Mouse (Mus musculus) heart, embryonic 11.5 days (tissue): ENCODE data around the gene Olfr814. TPM values are rescaled to one million over a fixed set of nuclear protein-coding genes. Genes with fewer than 3 reads are reported as not detected.
"Not testable (repeated sequence)": the region's sequence is repeated elsewhere in the genome, so short reads cannot be mapped to it uniquely, and the experiment has no call there.

Experiments used
- ATAC-seq: fragments of 200-750 bp; cut with Nextera tagmentation; replicated peaks from 2 replicates; pipeline ENCODE4 v1.8.0; 2017; ENCODE audit warnings: moderate library complexity; ENCODE audit not compliant: insufficient number of reproducible peaks, low FRiP score, low TSS enrichment
- H3K27ac ChIP-seq: fragments of 300-500 bp; sonication (generic); 2 replicates; pipeline ENCODE4 v1.5.1; 2014; ENCODE audit warnings: mild to moderate bottlenecking, low read depth, low read length
- H3K27me3 ChIP-seq: fragments of 300-500 bp; sonication (generic); 2 replicates; pipeline ENCODE4 v1.6.1; 2014; ENCODE audit warnings: mild to moderate bottlenecking, low read length, mixed read lengths; ENCODE audit not compliant: control insufficient read depth, insufficient read depth
- H3K36me3 ChIP-seq: fragments of 300-500 bp; sonication (generic); 2 replicates; pipeline ENCODE4 v1.6.1; 2014; ENCODE audit warnings: mild to moderate bottlenecking, low read length, moderate library complexity, mixed read lengths; ENCODE audit not compliant: control insufficient read depth, insufficient read depth
- H3K4me1 ChIP-seq: fragments of 300-500 bp; sonication (generic); 2 replicates; pipeline ENCODE4 v1.6.1; 2014; ENCODE audit warnings: low read length; ENCODE audit not compliant: control insufficient read depth, insufficient read depth
- H3K4me2 ChIP-seq: fragments of 300-500 bp; sonication (generic); 2 replicates; pipeline ENCODE4 v1.6.1; 2014; ENCODE audit warnings: mild to moderate bottlenecking, moderate library complexity
- H3K4me3 ChIP-seq: fragments of 300-500 bp; sonication (generic); 2 replicates; pipeline ENCODE4 v1.5.1; 2014; ENCODE audit warnings: low read depth, low read length
- H3K9ac ChIP-seq: fragments of 300-500 bp; sonication (generic); 2 replicates; pipeline ENCODE4 v1.6.1; 2014; ENCODE audit warnings: mild to moderate bottlenecking, low read depth, low read length, moderate library complexity
- H3K9me3 ChIP-seq: fragments of 300-500 bp; sonication (generic); replicated peaks from 2 replicates; pipeline ENCODE4 v1.6.1; 2016; ENCODE audit warnings: low read length; ENCODE audit not compliant: control insufficient read depth
- WGBS: fragments of 180-500 bp; shearing (Covaris S2); extraction: QIAGEN DNeasy Blood & Tissue Kit; methylation state at CpG from one replicate; pipeline ENCODE4 v1.1.7; 2014; ENCODE audit not compliant: insufficient replicate concordance; 5-methylcytosine and 5-hydroxymethylcytosine counted together
- polyA plus RNA-seq: library from polyadenylated mRNA; unstranded; fragments of >200 nt; fragmentation: Nextera tagmentation; extraction: Ambion mirVana; gene quantifications from 2 replicates; pipeline ENCODE4 v1.2.1, GENCODE M21; 2014

Olfr814 gene
- polyA plus RNA-seq = not detected in 2 replicates

DNA sequence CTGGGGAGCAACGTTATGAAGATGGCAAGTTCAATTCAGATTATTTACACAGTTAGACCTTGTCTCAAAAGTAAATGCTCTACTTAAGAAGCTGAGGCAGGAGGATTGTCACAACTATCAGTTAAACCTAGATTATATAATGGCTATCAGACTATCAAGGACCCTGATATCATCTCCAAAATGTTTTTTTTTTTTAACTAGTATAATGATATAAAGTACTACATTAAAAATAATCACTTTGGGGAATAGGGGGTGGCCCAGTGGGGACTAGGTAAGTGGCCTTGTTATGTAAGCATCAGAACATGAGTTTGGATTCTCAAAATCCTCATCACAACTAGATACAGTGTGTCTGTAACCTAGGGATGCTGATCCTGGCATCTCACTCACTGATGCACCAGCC is at the start of gene Olfr814:
TSS of gene Olfr814 (minus strand) at position 101 of the 400 bp plus-strand sequence.
- H3K27ac ChIP-seq, H3K27me3 ChIP-seq, H3K4me2 ChIP-seq, H3K36me3 ChIP-seq, H3K9me3 ChIP-seq, ATAC-seq, H3K9ac ChIP-seq, H3K4me3 ChIP-seq, H3K4me1 ChIP-seq: not testable (repeated sequence)
- no CpG with 5 or more reads among the region's 1 CpGs for WGBS

DNA sequence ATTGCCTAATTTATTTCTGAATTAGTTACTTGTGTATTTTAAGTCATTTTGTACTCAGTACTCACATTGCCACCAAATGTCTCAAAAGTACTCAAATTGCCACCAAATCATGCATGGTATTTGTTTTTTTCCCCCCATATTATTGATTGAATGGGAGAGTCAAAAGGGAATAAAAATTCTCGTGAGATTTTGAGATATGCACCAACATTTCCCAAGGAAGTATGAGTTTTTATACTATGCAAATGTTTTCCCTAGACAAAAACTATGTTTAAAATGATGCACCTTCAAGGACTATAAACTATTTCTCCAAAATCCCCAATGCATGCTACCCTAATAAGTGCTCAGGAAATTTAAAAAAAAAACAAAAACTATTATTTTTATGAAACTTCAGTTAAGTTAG is 35.8 kb upstream of the Olfr814 start, which contains the start of gene Olfr816:
TSS of gene Olfr816 (minus strand) at position 101 of the 400 bp plus-strand sequence.
- H3K4me2 ChIP-seq = no peak within 1 kb of the TSS
- H3K27ac ChIP-seq = no peak within 1 kb of the TSS
- no peak within 1 kb of the TSS for H3K4me3 ChIP-seq
- no peaks in the 10 kb centered on the region for H3K27me3 ChIP-seq
- H3K4me1 ChIP-seq = no peaks in the 10 kb centered on the region
- no peak within 1 kb of the TSS for H3K9ac ChIP-seq
- H3K9me3 ChIP-seq = no peaks in the 10 kb centered on the region
- ATAC-seq = no peak
- H3K36me3 ChIP-seq = no peaks in the 10 kb centered on the region
- WGBS = 51% methylated on average over 1 of the region's 1 CpGs

DNA sequence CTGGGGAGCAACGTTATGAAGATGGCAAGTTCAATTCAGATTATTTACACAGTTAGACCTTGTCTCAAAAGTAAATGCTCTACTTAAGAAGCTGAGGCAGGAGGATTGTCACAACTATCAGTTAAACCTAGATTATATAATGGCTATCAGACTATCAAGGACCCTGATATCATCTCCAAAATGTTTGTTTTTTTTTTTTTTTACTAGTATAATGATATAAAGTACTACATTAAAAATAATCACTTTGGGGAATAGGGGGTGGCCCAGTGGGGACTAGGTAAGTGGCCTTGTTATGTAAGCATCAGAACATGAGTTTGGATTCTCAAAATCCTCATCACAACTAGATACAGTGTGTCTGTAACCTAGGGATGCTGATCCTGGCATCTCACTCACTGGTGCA is 26.1 kb upstream of the Olfr814 start, which contains the start of gene Olfr815:
TSS of gene Olfr815 (minus strand) at position 101 of the 400 bp plus-strand sequence.
- no CpG with 5 or more reads among the region's 1 CpGs for WGBS

GRCm38 (mm10) chr10:129885934-129886333 is 6.3 kb upstream of the Olfr814 start:
- ATAC-seq = no peak
- Histone ChIP-seq H3K4me2 (no peak overlapping the region), H3K4me3 (no peak overlapping the region), H3K4me1 (no peaks in the 10 kb centered on the region), H3K27me3 (no peaks in the 10 kb centered on the region), H3K9ac (no peak overlapping the region), H3K9me3 (no peaks in the 10 kb centered on the region), H3K36me3 (no peaks in the 10 kb centered on the region), H3K27ac (no peak overlapping the region)
- WGBS = 93% methylated on average over 7 of the region's 7 CpGs

More for the DNA sequence above, 26.1 kb upstream of the Olfr814 start, which contains the start of gene Olfr815:
- not testable (repeated sequence) for H3K9me3 ChIP-seq, H3K27me3 ChIP-seq, H3K4me1 ChIP-seq, H3K4me2 ChIP-seq, H3K36me3 ChIP-seq, H3K9ac ChIP-seq, H3K27ac ChIP-seq, ATAC-seq, H3K4me3 ChIP-seq

GRCm38 (mm10) chr10:129885496-129885895 is 5.8 kb upstream of the Olfr814 start:
- not testable (repeated sequence) for H3K27ac ChIP-seq, H3K36me3 ChIP-seq, H3K4me3 ChIP-seq, ATAC-seq, H3K27me3 ChIP-seq, H3K4me1 ChIP-seq, H3K9ac ChIP-seq, H3K9me3 ChIP-seq, H3K4me2 ChIP-seq
- WGBS = 49% methylated on average over 6 of the region's 6 CpGs

- no peak within 1 kb of the TSS for H3K4me3 ChIP-seq
- no peaks in the 10 kb centered on the region for H3K27me3 ChIP-seq
- H3K9ac ChIP-seq = no peak within 1 kb of the TSS
- no peaks in the 10 kb centered on the region for H3K36me3 ChIP-seq
- no peaks in the 10 kb centered on the region for H3K4me1 ChIP-seq
- no peaks in the 10 kb centered on the region for H3K9me3 ChIP-seq
- no peak within 1 kb of the TSS for H3K27ac ChIP-seq
- H3K4me2 ChIP-seq = no peak within 1 kb of the TSS
- ATAC-seq = no peak
These were observed 24.6 kb downstream of the Olfr814 start, which contains the start of gene Olfr813 for GRCm38 (mm10) chr10:129855067-129855466. TSS of gene Olfr813 (plus strand) at chr10:129855367.

- Histone ChIP-seq H3K27me3 (no peaks in the 10 kb centered on the region), H3K4me2 (no peak overlapping the region), H3K36me3 (no peaks in the 10 kb centered on the region), H3K9ac (no peak overlapping the region), H3K27ac (no peak overlapping the region), H3K4me1 (no peaks in the 10 kb centered on the region), H3K4me3 (no peak overlapping the region), H3K9me3 (no peaks in the 10 kb centered on the region)
- 70% methylated on average over 1 of the region's 1 CpGs for WGBS
- ATAC-seq = no peak
These were observed 32.3 kb downstream of the Olfr814 start for GRCm38 (mm10) chr10:129847343-129847742.

- Histone ChIP-seq H3K4me1 (no peaks in the 10 kb centered on the region), H3K27me3 (no peaks in the 10 kb centered on the region), H3K4me3 (no peak within 1 kb of the TSS), H3K9ac (no peak within 1 kb of the TSS), H3K27ac (no peak within 1 kb of the TSS), H3K36me3 (no peaks in the 10 kb centered on the region), H3K9me3 (no peaks in the 10 kb centered on the region), H3K4me2 (no peak within 1 kb of the TSS)
- 74% methylated on average over 1 of the region's 1 CpGs for WGBS
- no peak for ATAC-seq
These were observed 33.7 kb downstream of the Olfr814 start, which contains the start of gene Olfr812 for GRCm38 (mm10) chr10:129845994-129846393. TSS of gene Olfr812 (minus strand) at chr10:129846094.
